Mouse (Mus musculus): ENCODE data around the gene Ablim1.

The Ablim1 gene

GRCm38 (mm10) chr19:57188553-57188952 is 126.2 kb downstream of the Ablim1 start:
- DNase-seq (ENCODE audit: low spot score in 2 of 2) = no peak

DNA sequence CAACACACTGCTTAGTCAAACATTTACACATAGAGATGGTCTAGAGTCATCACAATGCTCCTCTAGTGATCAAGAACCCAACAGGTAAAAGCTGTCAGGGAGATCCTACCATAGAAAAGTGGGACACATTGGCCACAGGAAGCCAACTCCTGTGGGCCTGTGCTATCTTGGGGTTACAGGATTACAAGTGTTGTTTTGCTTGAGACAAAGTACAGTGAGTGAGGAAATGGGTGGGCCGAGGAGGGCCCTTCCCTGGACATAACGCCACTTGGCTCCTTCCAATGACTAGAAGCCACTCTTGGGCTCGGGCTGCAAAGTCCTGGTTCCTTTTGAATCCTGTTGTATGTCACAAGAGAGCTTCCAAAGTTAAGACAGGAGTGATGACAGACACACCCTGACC is 129.7 kb downstream of the Ablim1 start:
- DNase-seq (ENCODE audit: low spot score in 2 of 2) = no peak

GRCm38 (mm10) chr19:57182938-57183720 is 131.6 kb downstream of the Ablim1 start:
- no peak for DNase-seq (ENCODE audit: low spot score in 2 of 2)

- no peak for DNase-seq (ENCODE audit: low spot score in 2 of 2)
Observed at GRCm38 (mm10) chr19:57181852-57182528, 132.7 kb downstream of the Ablim1 start.

DNA sequence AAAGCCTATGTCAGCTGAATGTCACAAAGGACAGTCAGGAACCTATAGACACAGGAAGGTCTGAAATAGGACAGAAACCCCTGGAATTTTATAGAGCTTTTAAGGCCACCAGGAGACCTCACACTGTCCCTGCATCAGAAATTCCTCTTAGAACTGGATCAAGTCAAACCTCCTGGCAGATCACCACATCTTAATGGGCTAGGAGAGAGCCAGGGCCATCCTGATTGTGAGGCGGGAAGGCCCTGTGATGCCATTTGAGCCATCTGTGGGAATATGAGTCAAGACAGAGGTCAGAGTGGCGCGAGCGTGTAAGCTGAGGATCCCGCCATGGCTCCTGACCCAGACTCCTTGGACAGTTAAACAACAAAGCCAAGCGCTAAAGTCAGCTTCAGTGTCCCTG is 133.4 kb downstream of the Ablim1 start:
- no peak for DNase-seq (ENCODE audit: low spot score in 2 of 2)

DNA sequence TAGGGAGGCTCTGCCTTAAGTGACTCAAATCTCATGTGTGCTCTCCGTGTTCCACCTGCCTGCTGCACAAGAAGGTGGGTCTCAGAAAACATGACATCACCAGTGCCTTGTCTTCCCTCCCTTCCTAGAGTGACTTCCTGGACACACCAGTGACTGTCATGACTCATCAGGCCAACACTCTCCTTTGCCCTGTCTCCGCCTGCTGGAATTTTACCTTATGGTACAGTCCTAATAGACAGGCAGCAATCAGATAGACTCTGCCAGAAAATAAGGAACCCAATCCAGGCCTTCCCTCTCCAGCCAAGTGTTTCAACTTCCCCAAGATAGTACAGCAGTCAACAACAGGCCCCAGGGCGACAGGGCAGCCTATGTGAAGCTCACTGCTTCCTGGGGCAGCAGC is 133.8 kb downstream of the Ablim1 start:
- no peak for DNase-seq (ENCODE audit: low spot score in 2 of 2)

- no peak for DNase-seq (ENCODE audit: low spot score in 2 of 2)
Observed at GRCm38 (mm10) chr19:57180333-57180732, 134.4 kb downstream of the Ablim1 start.

GRCm38 (mm10) chr19:57179269-57179668 is 135.4 kb downstream of the Ablim1 start:
- no peak for DNase-seq (ENCODE audit: low spot score in 2 of 2)

DNA sequence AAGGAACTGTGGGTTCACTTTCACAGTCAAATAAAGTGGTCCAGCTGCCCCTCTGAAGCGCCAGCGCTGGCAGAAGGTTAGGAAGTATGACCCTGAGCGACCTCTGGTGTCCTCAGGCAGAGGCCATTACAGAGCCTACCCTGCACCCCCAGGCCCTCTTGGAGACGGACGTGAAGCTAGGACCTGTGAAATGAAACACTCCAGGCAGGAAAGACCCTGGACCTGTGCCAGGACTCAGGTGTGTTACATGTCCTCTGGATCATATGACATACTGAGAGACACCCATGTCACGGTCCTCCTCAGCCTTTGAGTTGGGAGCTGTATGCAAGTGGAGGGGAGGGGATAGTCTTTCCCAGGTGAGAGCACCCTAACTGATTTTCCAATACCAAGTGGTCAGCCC is 137.4 kb downstream of the Ablim1 start:
- DNase-seq (ENCODE audit: low spot score in 2 of 2) = no peak

GRCm38 (mm10) chr19:57175077-57175476 is 139.6 kb downstream of the Ablim1 start:
- DNase-seq (ENCODE audit: low spot score in 2 of 2) = no peak

DNA sequence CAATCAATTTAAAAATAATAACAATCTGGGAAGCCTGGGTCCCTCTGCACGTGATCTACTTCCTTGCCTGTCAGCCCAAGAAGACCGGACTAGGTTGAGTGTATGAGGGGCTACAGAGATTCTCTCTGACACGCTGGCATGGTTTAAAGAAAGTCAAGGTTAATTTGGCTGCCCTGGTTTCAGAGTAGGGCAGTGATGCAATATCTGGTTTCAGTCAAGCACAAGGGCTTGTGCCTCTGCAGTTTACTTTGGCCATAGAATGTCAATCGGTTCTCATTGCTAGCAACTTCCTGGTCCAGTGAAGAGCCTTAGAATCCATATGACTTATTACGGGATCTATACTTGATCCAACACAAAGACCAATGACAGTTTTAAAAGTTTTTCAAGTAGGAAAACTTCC is 140.2 kb downstream of the Ablim1 start:
- DNase-seq (ENCODE audit: low spot score in 2 of 2) = no peak

DNA sequence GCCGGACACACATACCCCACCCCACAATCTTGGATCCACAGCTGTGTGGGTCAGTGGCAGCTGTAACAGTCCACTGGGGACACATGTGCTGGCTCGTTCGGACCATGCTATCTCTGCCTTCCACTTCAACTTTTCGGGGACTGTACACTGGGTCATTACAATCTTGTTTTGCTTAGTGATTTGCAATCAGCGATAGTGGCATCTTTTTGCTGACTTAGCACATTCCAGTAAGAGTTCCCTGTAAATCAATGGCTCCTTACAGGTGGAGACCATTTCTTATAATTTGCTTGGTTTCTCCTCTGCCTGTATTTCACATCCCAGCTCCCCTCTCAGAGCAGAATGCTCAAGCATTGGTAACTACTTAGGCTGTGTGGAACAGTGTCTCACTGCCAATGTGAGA is 140.7 kb downstream of the Ablim1 start:
- DNase-seq (ENCODE audit: low spot score in 2 of 2) = no peak

DNA sequence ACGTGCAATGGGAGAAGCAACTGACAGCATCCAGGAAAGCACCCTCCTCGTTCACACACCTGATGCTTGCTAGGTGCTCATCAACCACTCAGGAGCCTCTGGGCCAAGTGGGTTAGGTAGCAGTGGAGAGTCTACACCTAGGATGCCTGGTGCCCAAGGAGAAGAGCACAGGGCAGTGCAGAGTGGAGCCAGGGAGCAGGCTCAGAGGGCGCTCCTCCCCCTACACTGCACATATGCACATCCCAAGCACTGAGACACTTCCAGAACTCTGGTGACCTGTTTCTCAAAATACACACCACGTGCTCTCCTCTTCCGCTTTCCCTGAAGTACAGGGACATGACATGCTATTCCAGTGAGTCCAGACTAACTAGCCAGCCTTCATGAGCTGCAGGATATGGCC is 142.4 kb downstream of the Ablim1 start:
- DNase-seq (ENCODE audit: low spot score in 2 of 2) = no peak

- no peak for DNase-seq (ENCODE audit: low spot score in 2 of 2)
Observed at GRCm38 (mm10) chr19:57170880-57171279, 143.8 kb downstream of the Ablim1 start.

- no peak for DNase-seq (ENCODE audit: low spot score in 2 of 2)
Observed at GRCm38 (mm10) chr19:57169485-57169884, 145.2 kb downstream of the Ablim1 start.

DNA sequence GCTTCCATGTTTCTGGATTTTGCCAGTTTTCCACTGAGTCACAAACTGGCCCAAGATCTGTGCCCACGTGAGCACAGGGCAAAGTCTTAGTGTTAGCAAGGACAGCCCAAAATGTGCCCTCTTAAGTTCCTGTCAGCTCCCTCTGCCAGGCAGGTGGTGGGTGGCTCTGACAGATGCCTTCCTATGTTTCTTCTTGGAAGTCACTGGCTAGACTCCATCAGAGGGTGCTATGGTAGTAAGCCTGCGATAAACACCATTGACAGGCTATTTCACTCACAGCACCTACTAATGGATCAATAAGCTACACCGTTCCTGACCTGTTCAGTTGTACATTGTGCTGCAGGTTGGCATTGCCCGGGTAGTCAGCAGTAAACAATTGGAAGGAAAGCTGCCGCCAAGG is 147.0 kb downstream of the Ablim1 start:
- DNase-seq (ENCODE audit: low spot score in 2 of 2) = no peak

GRCm38 (mm10) chr19:57164882-57165281 is 149.8 kb downstream of the Ablim1 start:
- no peak for DNase-seq (ENCODE audit: low spot score in 2 of 2)

- DNase-seq (ENCODE audit: low spot score in 2 of 2) = no peak
Observed at GRCm38 (mm10) chr19:57163315-57163714, 151.4 kb downstream of the Ablim1 start.

- no peak for DNase-seq (ENCODE audit: low spot score in 2 of 2)
Observed at GRCm38 (mm10) chr19:57161978-57162727, 152.6 kb downstream of the Ablim1 start.

- peak in 1 of 2 experiments; percentile 64 for DNase-seq (ENCODE audit: low spot score in 2 of 2)
Observed at GRCm38 (mm10) chr19:57161010-57161660, 153.6 kb downstream of the Ablim1 start.

DNA sequence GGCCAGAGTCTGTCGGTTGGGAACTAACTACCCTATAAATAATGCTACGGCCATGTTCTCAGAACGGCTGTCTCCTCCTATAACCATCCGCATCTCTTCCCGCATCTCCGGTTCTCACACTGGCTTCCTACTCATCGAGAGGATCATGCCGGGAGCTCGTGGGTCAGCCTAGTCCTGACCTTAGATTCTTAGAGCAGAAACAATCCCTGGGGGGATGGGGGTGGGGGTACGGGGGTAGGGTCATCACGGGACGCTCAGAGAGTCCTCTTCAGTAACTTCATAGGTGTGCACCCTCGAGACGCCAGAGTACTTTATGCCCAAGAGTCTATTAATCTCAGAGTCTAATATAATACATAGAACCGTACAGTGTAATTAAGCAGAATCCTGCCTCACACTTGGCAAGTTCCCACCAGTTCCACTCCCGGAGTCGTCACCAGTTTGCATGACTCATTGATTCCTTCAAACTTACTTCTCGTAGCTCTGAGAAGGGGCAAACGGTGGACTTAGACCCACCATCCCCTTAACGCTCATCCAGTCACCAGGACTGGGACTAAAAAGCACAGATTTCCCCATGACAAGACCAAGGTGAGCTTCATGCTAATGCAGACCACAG is 156.9 kb downstream of the Ablim1 start:
- no peak for DNase-seq (ENCODE audit: low spot score in 2 of 2)
